Mouse (Mus musculus): Measurements from ENCODE around the gene Akna. TPM values are rescaled to one million over a fixed set of nuclear protein-coding genes. Genes with fewer than 3 reads are reported as not detected.
A peak's percentile ranks its signal among the peaks of the same experiment; 100 is the strongest.

The Akna gene
- polyA plus RNA-seq, 1 experiment, result 11.5 TPM

- Histone ChIP-seq H3K4me1 (ENCODE audit: control insufficient read depth, insufficient read depth, insufficient read length, low read length) (peaks cover 6% of the 10 kb centered on the region; the same call in 1 of the 2 replicates), H3K27ac (ENCODE audit: insufficient read depth, low read depth, low read length) (0 out of 2 replicates have a peak overlapping the region, but pooled peaks have one; percentile 20), H3K4me3 (ENCODE audit: low read depth, low read length) (peak overlapping the region; percentile 82), H3K36me3 (ENCODE audit: control insufficient read depth, insufficient read depth, low read length) (no peaks in the 10 kb centered on the region), H3K27me3 (ENCODE audit: control insufficient read depth, insufficient read depth, low read length) (no peaks in the 10 kb centered on the region)
- no peak for TF ChIP-seq POLR2A (IDR thresholded peaks at IDR 0.05; ENCODE audit: low read depth, low read length)
- no peak for TF ChIP-seq CTCF (IDR thresholded peaks at IDR 0.05; ENCODE audit: extremely low read depth, insufficient read length, insufficient replicate concordance, low read depth, low read length)
- 1% methylated on average over 39 of the region's 39 CpGs for WGBS
These were observed 6.9 kb upstream of the Akna start for GRCm38 (mm10) chr4:63409908-63410582.

- WGBS, result 5% methylated on average over 18 of the region's 18 CpGs
- no peaks in the 10 kb centered on the region for H3K36me3 ChIP-seq (ENCODE audit: control insufficient read depth, insufficient read depth, low read length)
- TF ChIP-seq POLR2A (IDR thresholded peaks at IDR 0.05; ENCODE audit: low read depth, low read length), result no peak
- no peak for TF ChIP-seq CTCF (IDR thresholded peaks at IDR 0.05; ENCODE audit: extremely low read depth, insufficient read length, insufficient replicate concordance, low read depth, low read length)
- peaks cover 10% of the 10 kb centered on the region; the same call in 1 of the 2 replicates for H3K4me1 ChIP-seq (ENCODE audit: control insufficient read depth, insufficient read depth, insufficient read length, low read length)
- H3K27me3 ChIP-seq (ENCODE audit: control insufficient read depth, insufficient read depth, low read length), result no peaks in the 10 kb centered on the region
- peak overlapping the region; percentile 20; the same call in 1 of the 2 replicates for H3K27ac ChIP-seq (ENCODE audit: insufficient read depth, low read depth, low read length)
- H3K4me3 ChIP-seq (ENCODE audit: low read depth, low read length), result peak overlapping the region; percentile 82
These were observed 6.3 kb upstream of the Akna start for GRCm38 (mm10) chr4:63409317-63409907.

- H3K4me3 ChIP-seq (ENCODE audit: low read depth, low read length), result no peak overlapping the region
- peaks cover 10% of the 10 kb centered on the region; the same call in 1 of the 2 replicates for H3K4me1 ChIP-seq (ENCODE audit: control insufficient read depth, insufficient read depth, insufficient read length, low read length)
- H3K27me3 ChIP-seq (ENCODE audit: control insufficient read depth, insufficient read depth, low read length), result no peaks in the 10 kb centered on the region
- TF ChIP-seq CTCF (IDR thresholded peaks at IDR 0.05; ENCODE audit: extremely low read depth, insufficient read length, insufficient replicate concordance, low read depth, low read length) (peak; percentile 61; the same call in 1 of the 2 replicates), POLR2A (IDR thresholded peaks at IDR 0.05; ENCODE audit: low read depth, low read length) (no peak)
- no peak overlapping the region for H3K27ac ChIP-seq (ENCODE audit: insufficient read depth, low read depth, low read length)
- H3K36me3 ChIP-seq (ENCODE audit: control insufficient read depth, insufficient read depth, low read length), result no peaks in the 10 kb centered on the region
- 11% methylated on average over 8 of the region's 8 CpGs for WGBS
These were observed 5.5 kb upstream of the Akna start for GRCm38 (mm10) chr4:63408649-63409048.

GRCm38 (mm10) chr4:63408247-63408646 is 5.1 kb upstream of the Akna start:
- Histone ChIP-seq H3K4me3 (ENCODE audit: low read depth, low read length) (no peak overlapping the region), H3K27ac (ENCODE audit: insufficient read depth, low read depth, low read length) (no peak overlapping the region), H3K4me1 (ENCODE audit: control insufficient read depth, insufficient read depth, insufficient read length, low read length) (peaks cover 14% of the 10 kb centered on the region; the same call in 1 of the 2 replicates), H3K27me3 (ENCODE audit: control insufficient read depth, insufficient read depth, low read length) (no peaks in the 10 kb centered on the region), H3K36me3 (ENCODE audit: control insufficient read depth, insufficient read depth, low read length) (no peaks in the 10 kb centered on the region)
- TF ChIP-seq POLR2A (IDR thresholded peaks at IDR 0.05; ENCODE audit: low read depth, low read length) (no peak), CTCF (IDR thresholded peaks at IDR 0.05; ENCODE audit: extremely low read depth, insufficient read length, insufficient replicate concordance, low read depth, low read length) (no peak)
- WGBS, result 65% methylated on average over 7 of the region's 7 CpGs

- no peaks in the 10 kb centered on the region for H3K27me3 ChIP-seq (ENCODE audit: control insufficient read depth, insufficient read depth, low read length)
- TF ChIP-seq CTCF (IDR thresholded peaks at IDR 0.05; ENCODE audit: extremely low read depth, insufficient read length, insufficient replicate concordance, low read depth, low read length) (no peak), POLR2A (IDR thresholded peaks at IDR 0.05; ENCODE audit: low read depth, low read length) (no peak)
- H3K4me3 ChIP-seq (ENCODE audit: low read depth, low read length), result no peak overlapping the region
- H3K36me3 ChIP-seq (ENCODE audit: control insufficient read depth, insufficient read depth, low read length), result no peaks in the 10 kb centered on the region
- WGBS, result 47% methylated on average over 4 of the region's 4 CpGs
- peaks cover 14% of the 10 kb centered on the region; the same call in 1 of the 2 replicates for H3K4me1 ChIP-seq (ENCODE audit: control insufficient read depth, insufficient read depth, insufficient read length, low read length)
- peak overlapping the region; percentile 84 for H3K27ac ChIP-seq (ENCODE audit: insufficient read depth, low read depth, low read length)
These were observed 2.5 kb upstream of the Akna start for GRCm38 (mm10) chr4:63405683-63406082.

GRCm38 (mm10) chr4:63405051-63405450 is 1.9 kb upstream of the Akna start:
- 17% methylated on average over 7 of the region's 7 CpGs for WGBS
- peaks cover 14% of the 10 kb centered on the region; the same call in 1 of the 2 replicates for H3K4me1 ChIP-seq (ENCODE audit: control insufficient read depth, insufficient read depth, insufficient read length, low read length)

GRCm38 (mm10) chr4:63404205-63404604 is 1.1 kb upstream of the Akna start:
- Histone ChIP-seq H3K4me3 (ENCODE audit: low read depth, low read length) (peak overlapping the region; percentile 20; the same call in 1 of the 2 replicates), H3K4me1 (ENCODE audit: control insufficient read depth, insufficient read depth, insufficient read length, low read length) (peaks cover 14% of the 10 kb centered on the region; the same call in 1 of the 2 replicates), H3K36me3 (ENCODE audit: control insufficient read depth, insufficient read depth, low read length) (no peaks in the 10 kb centered on the region), H3K27ac (ENCODE audit: insufficient read depth, low read depth, low read length) (peak overlapping the region; percentile 97), H3K27me3 (ENCODE audit: control insufficient read depth, insufficient read depth, low read length) (no peaks in the 10 kb centered on the region)
- TF ChIP-seq CTCF (IDR thresholded peaks at IDR 0.05; ENCODE audit: extremely low read depth, insufficient read length, insufficient replicate concordance, low read depth, low read length) (no peak), POLR2A (IDR thresholded peaks at IDR 0.05; ENCODE audit: low read depth, low read length) (0 out of 2 replicates have a peak, but pooled peaks have one; percentile 5)
- WGBS, result 63% methylated on average over 7 of the region's 7 CpGs

More at GRCm38 (mm10) chr4:63405051-63405450, 1.9 kb upstream of the Akna start:
- Histone ChIP-seq H3K27ac (ENCODE audit: insufficient read depth, low read depth, low read length) (peak overlapping the region; percentile 84), H3K4me3 (ENCODE audit: low read depth, low read length) (no peak overlapping the region), H3K36me3 (ENCODE audit: control insufficient read depth, insufficient read depth, low read length) (no peaks in the 10 kb centered on the region), H3K27me3 (ENCODE audit: control insufficient read depth, insufficient read depth, low read length) (no peaks in the 10 kb centered on the region)
- TF ChIP-seq CTCF (IDR thresholded peaks at IDR 0.05; ENCODE audit: extremely low read depth, insufficient read length, insufficient replicate concordance, low read depth, low read length), result no peak
- TF ChIP-seq POLR2A (IDR thresholded peaks at IDR 0.05; ENCODE audit: low read depth, low read length), result no peak
